Mouse (Mus musculus): Measurements from ENCODE around the gene Fnbp1. TPM values are rescaled to one million over a fixed set of nuclear protein-coding genes. Genes with fewer than 3 reads are reported as not detected.
"Not testable (repeated sequence)": the region's sequence is repeated elsewhere in the genome, so short reads cannot be mapped to it uniquely, and the experiment has no call there.

Gene Fnbp1
- polyA plus RNA-seq, 1 experiment, result 10.6 TPM

DNA sequence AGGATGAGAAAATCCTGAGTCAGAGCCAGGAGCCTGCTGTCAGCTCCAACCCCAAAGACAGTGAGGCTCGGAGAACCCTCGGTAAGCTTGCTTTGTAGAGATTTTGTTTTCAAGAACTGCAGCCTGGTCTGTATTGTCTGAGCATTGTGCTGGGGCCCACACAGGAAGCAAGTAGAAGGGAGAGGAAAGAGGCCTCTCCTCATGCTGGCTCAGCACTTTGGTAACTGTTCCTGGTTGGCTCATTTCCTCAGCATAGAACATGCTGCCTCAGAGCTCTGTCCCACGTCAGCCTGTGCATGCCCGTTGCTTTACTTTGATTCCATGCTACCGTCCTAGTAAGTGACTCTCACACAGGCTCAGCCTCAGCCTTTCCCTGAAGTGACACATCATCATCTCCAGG lies 30.2 kb upstream of the Fnbp1 start:
- Histone ChIP-seq H3K4me2 (ENCODE audit: low read depth) (no peak overlapping the region), H3K36me3 (ENCODE audit: control insufficient read depth, insufficient read depth) (peaks cover 60% of the 10 kb centered on the region), H3K27me3 (ENCODE audit: control insufficient read depth, insufficient read depth, insufficient read length) (no peaks in the 10 kb centered on the region), H3ac (ENCODE audit: control insufficient read depth, insufficient read length) (no peak overlapping the region), H3K4me3 (no peak overlapping the region), H3K79me2 (ENCODE audit: control insufficient read depth, insufficient read depth) (peaks cover 2% of the 10 kb centered on the region)
- TF ChIP-seq E2F4 (IDR thresholded peaks at IDR 0.05; ENCODE audit: insufficient read depth), result no peak
- no peak for TF ChIP-seq MYOD1 (IDR thresholded peaks at IDR 0.05; ENCODE audit: control insufficient read depth in 1 of 3, insufficient read length in 2 of 3, low read depth in 2 of 3)
- TF ChIP-seq TCF3 (IDR thresholded peaks at IDR 0.05; ENCODE audit: insufficient read length, low read depth), result no peak
- TF ChIP-seq POLR2AphosphoS2 (IDR thresholded peaks at IDR 0.05; ENCODE audit: insufficient read length, low read depth), result no peak
- TF ChIP-seq SRF (IDR thresholded peaks at IDR 0.05; ENCODE audit: control insufficient read depth, insufficient read length, low read depth), result no peak
- no peak for TF ChIP-seq TCF12 (IDR thresholded peaks at IDR 0.05; ENCODE audit: insufficient read depth, poor library complexity, severe bottlenecking)
- TF ChIP-seq POLR2A (IDR thresholded peaks at IDR 0.05; ENCODE audit: insufficient read length, low read depth), result no peak
- TF ChIP-seq REST (IDR thresholded peaks at IDR 0.05; ENCODE audit: insufficient read depth, insufficient read length), result no peak
- TF ChIP-seq CEBPB (IDR thresholded peaks at IDR 0.05; ENCODE audit: insufficient read depth, poor library complexity, severe bottlenecking), result no peak
- no peak for TF ChIP-seq MYOG (IDR thresholded peaks at IDR 0.05; ENCODE audit: control insufficient read depth in 1 of 3, insufficient read depth in 1 of 3, insufficient read length in 2 of 3, low read depth in 2 of 3)
- no peak for TF ChIP-seq USF1 (IDR thresholded peaks at IDR 0.05; ENCODE audit: low read depth)
- TF ChIP-seq MAX (IDR thresholded peaks at IDR 0.05; ENCODE audit: low read depth), result no peak

DNA sequence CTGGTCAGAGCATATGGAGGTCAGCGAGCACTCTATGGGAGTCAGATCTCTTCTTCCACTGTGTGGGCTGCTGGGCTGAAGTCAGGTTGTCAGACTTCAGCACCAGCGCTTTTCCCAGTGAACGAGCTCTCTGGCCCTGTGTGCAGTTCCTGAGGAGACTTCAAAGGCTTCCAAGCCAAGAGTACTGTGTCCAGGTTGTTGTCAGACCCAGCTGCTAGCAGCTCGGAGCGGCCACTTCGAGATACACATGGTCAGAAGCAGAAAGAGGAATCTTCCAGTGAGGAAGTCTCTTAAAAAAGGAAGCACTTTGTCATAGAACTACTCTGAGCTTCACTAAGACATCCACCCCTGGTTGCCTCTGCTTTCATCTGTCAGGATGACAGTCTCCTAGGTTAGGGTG lies 28.4 kb upstream of the Fnbp1 start:
- Histone ChIP-seq H3K79me2 (ENCODE audit: control insufficient read depth, insufficient read depth) (peaks cover 18% of the 10 kb centered on the region), H3K36me3 (ENCODE audit: control insufficient read depth, insufficient read depth) (peaks cover 55% of the 10 kb centered on the region)

DNA sequence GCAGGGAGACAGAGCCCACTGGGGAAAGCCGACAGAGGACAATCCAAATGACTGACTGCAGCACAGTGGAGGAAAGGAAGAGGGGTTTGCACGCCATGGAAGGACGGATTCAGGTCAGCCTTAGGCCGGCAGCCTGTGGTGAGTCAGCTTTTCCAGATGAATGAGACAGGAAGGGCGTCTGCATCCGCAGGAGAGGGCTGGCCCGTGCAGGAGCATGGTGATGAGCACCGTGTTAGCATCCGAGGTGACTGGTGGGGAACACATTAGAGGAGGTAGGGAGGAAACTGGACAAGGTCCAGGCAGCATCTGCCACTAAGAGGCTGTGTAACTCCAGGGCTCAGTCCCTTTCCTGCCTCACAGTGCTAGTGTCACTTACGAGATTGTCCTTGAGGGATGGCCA lies 27.2 kb upstream of the Fnbp1 start:
- Histone ChIP-seq H3K36me3 (ENCODE audit: control insufficient read depth, insufficient read depth) (peaks cover 46% of the 10 kb centered on the region), H3K27me3 (ENCODE audit: control insufficient read depth, insufficient read depth, insufficient read length) (no peaks in the 10 kb centered on the region), H3K79me2 (ENCODE audit: control insufficient read depth, insufficient read depth) (peaks cover 29% of the 10 kb centered on the region), H3K4me2 (ENCODE audit: low read depth) (no peak overlapping the region), H3ac (ENCODE audit: control insufficient read depth, insufficient read length) (no peak overlapping the region), H3K4me3 (no peak overlapping the region)
- TF ChIP-seq CEBPB (IDR thresholded peaks at IDR 0.05; ENCODE audit: insufficient read depth, poor library complexity, severe bottlenecking) (no peak), MYOG (IDR thresholded peaks at IDR 0.05; ENCODE audit: control insufficient read depth in 1 of 3, insufficient read depth in 1 of 3, insufficient read length in 2 of 3, low read depth in 2 of 3) (no peak)

More for the DNA sequence above, 28.4 kb upstream of the Fnbp1 start:
- H3K27me3 ChIP-seq (ENCODE audit: control insufficient read depth, insufficient read depth, insufficient read length), result no peaks in the 10 kb centered on the region
- no peak overlapping the region for H3K4me2 ChIP-seq (ENCODE audit: low read depth)
- H3K4me3 ChIP-seq, result no peak overlapping the region
- H3ac ChIP-seq (ENCODE audit: control insufficient read depth, insufficient read length), result no peak overlapping the region
- TF ChIP-seq TCF3 (IDR thresholded peaks at IDR 0.05; ENCODE audit: insufficient read length, low read depth) (no peak), E2F4 (IDR thresholded peaks at IDR 0.05; ENCODE audit: insufficient read depth) (no peak), MYOG (IDR thresholded peaks at IDR 0.05; ENCODE audit: control insufficient read depth in 1 of 3, insufficient read depth in 1 of 3, insufficient read length in 2 of 3, low read depth in 2 of 3) (no peak), SRF (IDR thresholded peaks at IDR 0.05; ENCODE audit: control insufficient read depth, insufficient read length, low read depth) (no peak), CEBPB (IDR thresholded peaks at IDR 0.05; ENCODE audit: insufficient read depth, poor library complexity, severe bottlenecking) (no peak), POLR2A (IDR thresholded peaks at IDR 0.05; ENCODE audit: insufficient read length, low read depth) (no peak), POLR2AphosphoS2 (IDR thresholded peaks at IDR 0.05; ENCODE audit: insufficient read length, low read depth) (no peak), REST (IDR thresholded peaks at IDR 0.05; ENCODE audit: insufficient read depth, insufficient read length) (no peak), USF1 (IDR thresholded peaks at IDR 0.05; ENCODE audit: low read depth) (no peak), TCF12 (IDR thresholded peaks at IDR 0.05; ENCODE audit: insufficient read depth, poor library complexity, severe bottlenecking) (no peak), MYOD1 (IDR thresholded peaks at IDR 0.05; ENCODE audit: control insufficient read depth in 1 of 3, insufficient read length in 2 of 3, low read depth in 2 of 3) (no peak), MAX (IDR thresholded peaks at IDR 0.05; ENCODE audit: low read depth) (no peak)

DNA sequence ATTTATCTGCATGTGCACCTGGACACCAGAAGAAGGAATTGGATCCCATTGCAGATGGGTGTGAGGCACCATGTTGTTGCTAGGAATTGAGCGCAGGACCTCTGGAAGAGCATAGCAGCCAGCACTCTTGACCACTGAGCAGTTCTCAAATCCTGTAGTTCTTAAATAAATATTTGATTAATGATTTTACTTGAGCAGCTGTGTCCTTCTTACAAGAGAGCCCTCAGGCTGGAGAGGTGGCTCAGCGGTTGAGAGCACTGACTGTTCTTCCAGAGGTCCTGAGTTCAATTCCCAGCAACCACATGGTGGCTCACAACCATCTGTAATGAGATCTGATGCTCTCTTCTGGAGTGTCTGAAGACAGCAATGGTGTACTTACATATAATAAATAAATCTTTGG lies 25.8 kb upstream of the Fnbp1 start:
- Histone ChIP-seq H3K36me3 (ENCODE audit: control insufficient read depth, insufficient read depth) (peaks cover 35% of the 10 kb centered on the region), H3K79me2 (ENCODE audit: control insufficient read depth, insufficient read depth) (peaks cover 44% of the 10 kb centered on the region)
- H3K27me3 ChIP-seq (ENCODE audit: control insufficient read depth, insufficient read depth, insufficient read length); H3K4me3 ChIP-seq; H3K4me2 ChIP-seq (ENCODE audit: low read depth); H3ac ChIP-seq (ENCODE audit: control insufficient read depth, insufficient read length): not testable (repeated sequence)

DNA sequence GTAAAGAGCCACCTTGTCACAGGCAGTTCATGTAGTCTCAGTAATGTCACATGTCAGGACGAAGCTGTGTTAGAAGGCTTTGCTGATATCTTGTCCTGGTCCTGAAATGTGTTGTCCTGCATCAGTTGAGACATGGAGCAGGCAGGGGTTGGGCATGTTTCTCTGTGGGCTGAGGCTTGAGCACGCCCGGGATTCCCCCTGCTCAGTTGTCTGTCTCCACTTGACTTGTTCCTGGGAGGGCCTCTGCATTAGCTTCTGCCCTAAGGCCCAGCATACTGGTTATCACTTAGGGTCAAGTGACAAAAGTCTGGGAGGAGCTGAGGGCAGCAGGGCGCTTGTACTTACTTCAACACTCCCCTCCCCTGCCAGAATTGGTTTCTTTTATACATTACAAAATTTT lies 23.7 kb upstream of the Fnbp1 start:
- Histone ChIP-seq H3K4me3 (no peak overlapping the region), H3K27me3 (ENCODE audit: control insufficient read depth, insufficient read depth, insufficient read length) (no peaks in the 10 kb centered on the region), H3ac (ENCODE audit: control insufficient read depth, insufficient read length) (no peak overlapping the region), H3K36me3 (ENCODE audit: control insufficient read depth, insufficient read depth) (peaks cover 20% of the 10 kb centered on the region), H3K79me2 (ENCODE audit: control insufficient read depth, insufficient read depth) (peaks cover 62% of the 10 kb centered on the region), H3K4me2 (ENCODE audit: low read depth) (no peak overlapping the region)
- no peak for TF ChIP-seq E2F4 (IDR thresholded peaks at IDR 0.05; ENCODE audit: insufficient read depth)
- no peak for TF ChIP-seq USF1 (IDR thresholded peaks at IDR 0.05; ENCODE audit: low read depth)
- TF ChIP-seq MYOD1 (IDR thresholded peaks at IDR 0.05; ENCODE audit: control insufficient read depth in 1 of 3, insufficient read length in 2 of 3, low read depth in 2 of 3), result no peak
- TF ChIP-seq MYOG (IDR thresholded peaks at IDR 0.05; ENCODE audit: control insufficient read depth in 1 of 3, insufficient read depth in 1 of 3, insufficient read length in 2 of 3, low read depth in 2 of 3), result no peak
- TF ChIP-seq MAX (IDR thresholded peaks at IDR 0.05; ENCODE audit: low read depth), result no peak
- no peak for TF ChIP-seq CEBPB (IDR thresholded peaks at IDR 0.05; ENCODE audit: insufficient read depth, poor library complexity, severe bottlenecking)
- TF ChIP-seq POLR2AphosphoS2 (IDR thresholded peaks at IDR 0.05; ENCODE audit: insufficient read length, low read depth), result no peak
- TF ChIP-seq TCF12 (IDR thresholded peaks at IDR 0.05; ENCODE audit: insufficient read depth, poor library complexity, severe bottlenecking), result no peak
- no peak for TF ChIP-seq REST (IDR thresholded peaks at IDR 0.05; ENCODE audit: insufficient read depth, insufficient read length)
- TF ChIP-seq POLR2A (IDR thresholded peaks at IDR 0.05; ENCODE audit: insufficient read length, low read depth), result no peak
- TF ChIP-seq TCF3 (IDR thresholded peaks at IDR 0.05; ENCODE audit: insufficient read length, low read depth), result no peak
- TF ChIP-seq SRF (IDR thresholded peaks at IDR 0.05; ENCODE audit: control insufficient read depth, insufficient read length, low read depth), result no peak
